Comparison of ENCODE assay signal across 7 mouse cellular contexts in the genomic region with DNA sequence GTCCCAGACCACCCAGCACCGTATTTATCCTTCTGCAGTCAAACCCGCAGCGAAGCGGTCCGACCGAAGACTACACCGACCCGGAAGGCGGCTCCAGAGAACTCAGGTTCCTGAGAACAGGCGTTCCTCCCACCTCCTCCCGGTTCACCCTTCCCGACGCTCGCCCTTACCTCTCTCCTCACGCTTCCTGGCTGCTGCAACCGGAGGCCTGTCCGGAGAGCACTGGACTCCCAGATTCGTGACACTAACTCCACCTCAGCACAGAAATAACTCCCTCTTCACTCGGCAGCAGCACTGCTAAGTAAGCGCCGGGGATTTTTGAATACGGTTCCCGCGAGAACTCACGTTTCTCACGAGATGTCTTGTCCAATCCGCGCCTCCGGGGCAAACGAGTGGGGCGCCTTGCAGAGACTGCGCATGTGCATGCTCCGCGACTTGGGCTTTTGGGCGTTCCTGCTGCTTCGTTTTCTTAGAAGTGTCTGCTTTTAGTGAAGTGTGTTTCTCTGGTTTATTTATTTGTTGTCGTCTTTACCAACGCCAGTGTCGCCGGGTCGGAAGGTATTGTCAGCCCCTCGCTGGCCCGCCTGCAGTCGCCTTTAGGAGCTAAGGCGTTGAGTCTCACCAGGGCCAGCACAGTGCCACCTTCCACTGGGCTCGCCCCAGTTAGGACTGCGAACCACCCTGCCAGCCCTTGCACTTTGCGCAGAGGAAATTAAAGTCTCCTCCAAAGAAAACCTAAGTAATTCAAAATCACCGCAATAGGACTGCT. TPM values are rescaled to one million over a fixed set of nuclear protein-coding genes. Genes with fewer than 3 reads are reported as not detected.
DNase-seq lines count a peak whose midpoint lies in the region; ATAC-seq and TF ChIP-seq lines count a peak whose summit lies in the region.

Gene Spdl1, minus strand, starts transcription at position 324 of the 769 bp plus-strand sequence.

- H3K27me3 ChIP-seq in intestine, postnatal 0 days (replicated peaks; ENCODE audit: control insufficient read depth, insufficient read depth, low read length) = no peaks in the 10 kb centered on the region
- H3K27me3 ChIP-seq in midbrain, embryonic 12.5 days = peaks cover 11% of the 10 kb centered on the region
- H3K27me3 ChIP-seq in small intestine, adult 2 months (ENCODE audit: control insufficient read depth, insufficient read depth, low read length) = no peaks in the 10 kb centered on the region

- H3K4me3 ChIP-seq in intestine, postnatal 0 days (ENCODE audit: low read depth, low read length) = peak within 1 kb of the TSS; percentile 58
- H3K4me3 ChIP-seq in midbrain, embryonic 12.5 days = peak within 1 kb of the TSS; percentile 81
- H3K4me3 ChIP-seq in small intestine, adult 2 months (ENCODE audit: low read depth, low read length) = peak within 1 kb of the TSS; percentile 94

- peak; percentile 97 for ATAC-seq in intestine, postnatal 0 days
- ATAC-seq in midbrain, embryonic 12.5 days (ENCODE audit: low FRiP score, low read depth) = peak; percentile 96

- H3K27ac ChIP-seq in intestine, postnatal 0 days (ENCODE audit: low read depth, low read length) = no peak within 1 kb of the TSS
- peak within 1 kb of the TSS; percentile 58 for H3K27ac ChIP-seq in midbrain, embryonic 12.5 days (replicated peaks)
- H3K27ac ChIP-seq in small intestine, adult 2 months (ENCODE audit: insufficient read depth, low read depth, low read length) = peak within 1 kb of the TSS; percentile 30

- 0 out of 2 replicates have a peak, but pooled peaks cover 3% of the 10 kb centered on the region for H3K4me1 ChIP-seq in intestine, postnatal 0 days (replicated peaks; ENCODE audit: control insufficient read depth, insufficient read depth, low read length)
- peaks cover 12% of the 10 kb centered on the region for H3K4me1 ChIP-seq in midbrain, embryonic 12.5 days
- no peaks in the 10 kb centered on the region; the same call in 1 of the 2 replicates for H3K4me1 ChIP-seq in small intestine, adult 2 months (ENCODE audit: control insufficient read depth, insufficient read depth, insufficient read length, low read length)

- under 1% methylated on average over 49 of the region's 49 CpGs for WGBS in intestine, postnatal 0 days
- under 1% methylated on average over 49 of the region's 49 CpGs for WGBS in midbrain, embryonic 12.5 days
- under 1% methylated on average over 49 of the region's 49 CpGs for WGBS in small intestine, adult 2 months

- H3K9ac ChIP-seq in intestine, postnatal 0 days (ENCODE audit: low read depth, low read length) = peak within 1 kb of the TSS; percentile 72
- peak within 1 kb of the TSS; percentile 72 for H3K9ac ChIP-seq in midbrain, embryonic 12.5 days (replicated peaks)

- DNase-seq in adrenal gland, adult 8-10 months = peak; percentile 94
- DNase-seq in embryo, embryonic 9.5 days (ENCODE audit: extremely low spot score) = peak; percentile 94
- peak; percentile 92 to 96 for DNase-seq in gastrocnemius, postnatal 4 days (ENCODE audit: low spot score in 2 of 2)
- peak; percentile 97 for DNase-seq in left cerebral cortex, postnatal 4 days

- no peak for TF ChIP-seq CTCF in intestine, postnatal 0 days (IDR thresholded peaks at IDR 0.05; ENCODE audit: low read depth)
- TF ChIP-seq CTCF in small intestine, adult 2 months (IDR thresholded peaks at IDR 0.05; ENCODE audit: extremely low read depth, insufficient read length, insufficient replicate concordance, low read depth, low read length) = no peak

- no peak for TF ChIP-seq POLR2A in small intestine, adult 2 months (IDR thresholded peaks at IDR 0.05; ENCODE audit: low read depth, low read length)

- H3K36me3 ChIP-seq in intestine, postnatal 0 days (ENCODE audit: control insufficient read depth, insufficient read depth) = peaks cover 5% of the 10 kb centered on the region; the same call in 1 of the 2 replicates
- peaks cover 21% of the 10 kb centered on the region for H3K36me3 ChIP-seq in midbrain, embryonic 12.5 days
- H3K36me3 ChIP-seq in small intestine, adult 2 months (ENCODE audit: control insufficient read depth, insufficient read depth, low read length) = no peaks in the 10 kb centered on the region; the same call in 1 of the 2 replicates

- H3K4me2 ChIP-seq in intestine, postnatal 0 days (replicated peaks; ENCODE audit: low read depth) = peak within 1 kb of the TSS; percentile 84
- peak within 1 kb of the TSS; percentile 84 for H3K4me2 ChIP-seq in midbrain, embryonic 12.5 days (replicated peaks)

- no peaks in the 10 kb centered on the region for H3K9me3 ChIP-seq in intestine, postnatal 0 days (ENCODE audit: control insufficient read depth)
- no peaks in the 10 kb centered on the region for H3K9me3 ChIP-seq in midbrain, embryonic 12.5 days

- intact Hi-C loops in left cerebral cortex, postnatal 4 days (cut with DNase I) = no loop called here

RNA-seq across cellular contexts. Expression of gene Spdl1, which starts in this region (rescaled TPM):
- 1 to 10 TPM in 1 of 4 experiments, under 1 TPM in 3; 0.58 to 1.4 (median 0.72) TPM for total RNA-seq in adrenal gland, adult 8-10 months (2022)
- total RNA-seq in gastrocnemius, postnatal 4 days (2021) = 1 to 10 TPM; 5.7 to 6.1 TPM
- 3.3 and 3.9 TPM in 2 replicates for polyA plus RNA-seq in intestine, postnatal 0 days (2015; fragmentation: Nextera tagmentation; extraction: Ambion mirVana)
- 1 to 10 TPM; 1.0 to 2.4 TPM for total RNA-seq in left cerebral cortex, postnatal 4 days (2021)
- polyA plus RNA-seq in midbrain, embryonic 12.5 days (2016; fragmentation: Nextera tagmentation; extraction: Ambion mirVana) = 20.7 and 23.7 TPM in 2 replicates
- polyA plus RNA-seq in small intestine, adult 2 months (2012; rRNA removed) = 0.24 and 0.56 TPM in 2 replicates
